Mouse (Mus musculus): ENCODE measurements around the gene Akt3.

Akt3 gene

GRCm38 (mm10) chr1:177051366-177051963 lies 206.5 kb downstream of the Akt3 start:
- DNase-seq (ENCODE audit: low read depth) = no peak

GRCm38 (mm10) chr1:177048773-177049172 lies 209.2 kb downstream of the Akt3 start:
- no peak for DNase-seq (ENCODE audit: low read depth)

GRCm38 (mm10) chr1:177046963-177047362 lies 211.0 kb downstream of the Akt3 start:
- DNase-seq (ENCODE audit: low read depth) = no peak

GRCm38 (mm10) chr1:177045885-177046284 lies 212.1 kb downstream of the Akt3 start:
- no peak for DNase-seq (ENCODE audit: low read depth)

GRCm38 (mm10) chr1:177040058-177040457 lies 217.9 kb downstream of the Akt3 start:
- DNase-seq (ENCODE audit: low read depth) = no peak

GRCm38 (mm10) chr1:177039093-177039674 lies 218.8 kb downstream of the Akt3 start:
- DNase-seq (ENCODE audit: low read depth) = no peak

GRCm38 (mm10) chr1:177038383-177038782 lies 219.6 kb downstream of the Akt3 start:
- no peak for DNase-seq (ENCODE audit: low read depth)

- DNase-seq (ENCODE audit: low read depth) = no peak
Observed at GRCm38 (mm10) chr1:177035460-177035859, 222.5 kb downstream of the Akt3 start.

- no peak for DNase-seq (ENCODE audit: low read depth)
Observed at GRCm38 (mm10) chr1:177032233-177032632, 225.8 kb downstream of the Akt3 start.

- no peak for DNase-seq (ENCODE audit: low read depth)
Observed at GRCm38 (mm10) chr1:177031196-177031595, 226.8 kb downstream of the Akt3 start.

- no peak for DNase-seq (ENCODE audit: low read depth)
Observed at GRCm38 (mm10) chr1:177030669-177031068, 227.3 kb downstream of the Akt3 start.

GRCm38 (mm10) chr1:177029032-177029431 lies 229.0 kb downstream of the Akt3 start:
- no peak for DNase-seq (ENCODE audit: low read depth)

- no peak for DNase-seq (ENCODE audit: low read depth)
Observed at GRCm38 (mm10) chr1:177027706-177028105, 230.3 kb downstream of the Akt3 start.

GRCm38 (mm10) chr1:177022751-177023150 lies 235.3 kb downstream of the Akt3 start:
- no peak for DNase-seq (ENCODE audit: low read depth)

- no peak for DNase-seq (ENCODE audit: low read depth)
Observed at GRCm38 (mm10) chr1:177019668-177020067, 238.3 kb downstream of the Akt3 start.

- DNase-seq (ENCODE audit: low read depth) = no peak
Observed at GRCm38 (mm10) chr1:177018750-177019149, 239.3 kb downstream of the Akt3 start.

- no peak for DNase-seq (ENCODE audit: low read depth)
Observed at GRCm38 (mm10) chr1:177016729-177017128, 241.3 kb downstream of the Akt3 start.

GRCm38 (mm10) chr1:177015917-177016316 lies 242.1 kb downstream of the Akt3 start:
- DNase-seq (ENCODE audit: low read depth) = no peak

- no peak for DNase-seq (ENCODE audit: low read depth)
Observed at GRCm38 (mm10) chr1:177014921-177015439, 243.0 kb downstream of the Akt3 start.

GRCm38 (mm10) chr1:177014346-177014745 lies 243.7 kb downstream of the Akt3 start:
- peak; percentile 17 for DNase-seq (ENCODE audit: low read depth)

- no peak for DNase-seq (ENCODE audit: low read depth)
Observed at GRCm38 (mm10) chr1:177013776-177014175, 244.2 kb downstream of the Akt3 start.

- no peak for DNase-seq (ENCODE audit: low read depth)
Observed at GRCm38 (mm10) chr1:177013313-177013712, 244.7 kb downstream of the Akt3 start.

- no peak for DNase-seq (ENCODE audit: low read depth)
Observed at GRCm38 (mm10) chr1:177012774-177013173, 245.2 kb downstream of the Akt3 start.

- no peak for DNase-seq (ENCODE audit: low read depth)
Observed at GRCm38 (mm10) chr1:177011688-177012087, 246.3 kb downstream of the Akt3 start.
